Mouse (Mus musculus) limb, embryonic 10.5 days (tissue): ENCODE measurements around the gene Unc5cl. TPM values are rescaled to one million over a fixed set of nuclear protein-coding genes. Genes with fewer than 3 reads are reported as not detected.
"Not testable (repeated sequence)": the region's sequence is repeated elsewhere in the genome, so short reads cannot be mapped to it uniquely, and the experiment has no call there.

ENCODE experiments used
- DNase-seq: peaks from one replicate; pipeline ENCODE4 v3.0.0-alpha.2; 2017; ENCODE audit warnings: low spot score
- H3K27ac ChIP-seq: fragments of 300-500 bp; sonication (generic); 2 replicates; pipeline ENCODE4 v1.5.1; 2016; ENCODE audit warnings: mild to moderate bottlenecking
- H3K27me3 ChIP-seq: fragments of 300-500 bp; sonication (generic); 2 replicates; pipeline ENCODE4 v1.6.1; 2016; ENCODE audit warnings: low read depth, mild to moderate bottlenecking; ENCODE audit not compliant: poor library complexity, severe bottlenecking
- H3K36me3 ChIP-seq: fragments of 300-500 bp; sonication (generic); 2 replicates; pipeline ENCODE4 v1.6.1; 2016; ENCODE audit warnings: mild to moderate bottlenecking, moderate library complexity
- H3K4me1 ChIP-seq: fragments of 300-500 bp; sonication (generic); 2 replicates; pipeline ENCODE4 v1.6.1; 2016
- H3K4me3 ChIP-seq: fragments of 300-500 bp; sonication (generic); 2 replicates; pipeline ENCODE4 v1.5.1; 2016; ENCODE audit warnings: mild to moderate bottlenecking, moderate library complexity
- H3K9me3 ChIP-seq: fragments of 300-500 bp; sonication (generic); replicated peaks from 2 replicates; pipeline ENCODE4 v1.6.1; 2016; ENCODE audit warnings: mild to moderate bottlenecking
- WGBS: fragments of 180-500 bp; shearing (Covaris S2); methylation state at CpG from one replicate; pipeline ENCODE4 v1.1.7; 2016; 5-methylcytosine and 5-hydroxymethylcytosine counted together
- polyA plus RNA-seq: library from polyadenylated mRNA; unstranded; fragments of >200 nt; fragmentation: Nextera tagmentation; extraction: Ambion mirVana; gene quantifications from 2 replicates; pipeline ENCODE4 v1.2.1, GENCODE M21; 2016

The Unc5cl gene
- polyA plus RNA-seq, 1 experiment from 2014 or later, result 0.13 TPM

DNA sequence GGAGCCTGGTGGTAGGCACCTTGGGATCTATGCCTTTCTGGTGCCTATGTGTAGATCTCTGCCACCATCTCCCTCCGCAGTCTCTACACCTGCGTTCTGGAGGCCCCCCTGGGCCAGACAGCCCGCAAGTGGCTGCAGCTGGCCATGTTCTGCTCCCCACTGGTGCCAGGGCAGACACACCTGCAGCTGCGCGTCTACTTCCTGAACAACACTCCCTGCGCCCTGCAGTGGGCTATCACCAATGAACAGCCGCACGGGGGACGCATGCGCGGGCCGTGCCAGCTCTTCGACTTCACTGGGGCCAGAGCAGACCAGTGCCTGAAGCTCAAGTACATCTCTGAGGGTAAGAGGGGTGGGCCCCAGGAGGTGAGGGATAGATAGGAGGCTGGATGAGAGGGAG, 7.4 kb downstream of the Unc5cl start:
- WGBS, result 98% methylated on average over 13 of the region's 13 CpGs

DNA sequence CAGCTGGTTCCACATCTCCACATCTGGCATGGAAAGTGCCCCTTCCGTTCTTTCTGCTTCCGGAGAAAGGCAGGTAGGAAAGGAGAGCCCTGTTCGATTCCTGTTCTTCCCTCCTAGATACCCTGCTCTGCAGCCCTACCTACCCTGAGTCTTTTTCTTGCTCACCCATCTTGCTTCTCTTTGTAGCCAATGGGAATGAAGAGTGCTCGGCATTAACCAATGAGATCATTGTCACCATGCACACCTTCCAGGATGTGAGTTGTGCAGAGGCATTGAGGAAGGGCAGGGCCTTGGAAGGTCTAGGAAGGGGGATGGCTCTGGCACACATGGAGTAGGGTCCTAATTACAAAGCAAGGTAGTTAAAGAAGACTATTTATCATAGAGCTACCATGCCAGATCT, 8.7 kb downstream of the Unc5cl start:
- WGBS, result 95% methylated on average over 4 of the region's 4 CpGs
- H3K36me3 ChIP-seq, result no peaks in the 10 kb centered on the region
- peaks cover 23% of the 10 kb centered on the region for H3K27me3 ChIP-seq
- DNase-seq, result no peak
- no peak overlapping the region for H3K27ac ChIP-seq
- H3K4me3 ChIP-seq, result no peak overlapping the region
- no peaks in the 10 kb centered on the region for H3K9me3 ChIP-seq
- peaks cover 10% of the 10 kb centered on the region for H3K4me1 ChIP-seq

More for the DNA sequence above, 7.4 kb downstream of the Unc5cl start:
- no peaks in the 10 kb centered on the region for H3K9me3 ChIP-seq
- peaks cover 19% of the 10 kb centered on the region for H3K27me3 ChIP-seq
- H3K4me1 ChIP-seq, result peaks cover 6% of the 10 kb centered on the region
- H3K27ac ChIP-seq, result no peak overlapping the region
- H3K4me3 ChIP-seq, result no peak overlapping the region
- DNase-seq, result no peak
- H3K36me3 ChIP-seq, result no peaks in the 10 kb centered on the region

DNA sequence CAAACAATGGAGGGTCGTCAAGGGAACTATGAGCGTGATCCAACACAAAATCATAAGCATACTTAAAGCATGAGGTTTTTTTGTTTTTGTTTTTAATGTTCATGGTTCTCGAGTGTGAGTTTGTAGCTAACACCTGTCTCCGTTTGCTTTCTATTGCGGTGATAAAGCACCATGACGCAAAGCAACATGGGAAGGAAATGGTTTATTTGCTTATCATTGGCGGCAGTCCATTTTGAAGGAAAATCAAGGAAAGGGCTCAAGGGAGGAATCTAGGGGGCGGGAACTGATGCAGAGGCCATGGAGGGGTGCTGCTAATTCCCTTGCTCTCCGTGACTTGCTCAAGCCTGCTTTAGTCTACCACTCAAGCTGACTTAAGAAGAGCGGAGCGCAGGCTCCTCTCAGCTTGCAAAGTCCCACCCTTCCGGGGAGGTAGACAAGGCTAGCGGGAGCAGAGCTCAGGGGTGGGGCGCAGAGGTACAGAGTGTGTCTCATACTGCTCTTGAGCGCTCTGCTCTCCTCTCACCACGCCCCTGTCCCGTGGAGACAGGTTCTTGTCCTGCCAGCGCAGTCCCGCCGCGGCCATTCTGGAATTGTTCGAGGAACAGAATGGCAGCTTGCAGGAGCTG, 12.2 kb downstream of the Unc5cl start:
- H3K27ac ChIP-seq, result no peak overlapping the region
- no peak for DNase-seq
- no peaks in the 10 kb centered on the region for H3K36me3 ChIP-seq
- 35% methylated on average over 22 of the region's 22 CpGs for WGBS
- H3K9me3 ChIP-seq, result no peaks in the 10 kb centered on the region
- peaks cover 23% of the 10 kb centered on the region for H3K27me3 ChIP-seq
- peaks cover 10% of the 10 kb centered on the region for H3K4me1 ChIP-seq
- H3K4me3 ChIP-seq, result peak overlapping the region; percentile 36

DNA sequence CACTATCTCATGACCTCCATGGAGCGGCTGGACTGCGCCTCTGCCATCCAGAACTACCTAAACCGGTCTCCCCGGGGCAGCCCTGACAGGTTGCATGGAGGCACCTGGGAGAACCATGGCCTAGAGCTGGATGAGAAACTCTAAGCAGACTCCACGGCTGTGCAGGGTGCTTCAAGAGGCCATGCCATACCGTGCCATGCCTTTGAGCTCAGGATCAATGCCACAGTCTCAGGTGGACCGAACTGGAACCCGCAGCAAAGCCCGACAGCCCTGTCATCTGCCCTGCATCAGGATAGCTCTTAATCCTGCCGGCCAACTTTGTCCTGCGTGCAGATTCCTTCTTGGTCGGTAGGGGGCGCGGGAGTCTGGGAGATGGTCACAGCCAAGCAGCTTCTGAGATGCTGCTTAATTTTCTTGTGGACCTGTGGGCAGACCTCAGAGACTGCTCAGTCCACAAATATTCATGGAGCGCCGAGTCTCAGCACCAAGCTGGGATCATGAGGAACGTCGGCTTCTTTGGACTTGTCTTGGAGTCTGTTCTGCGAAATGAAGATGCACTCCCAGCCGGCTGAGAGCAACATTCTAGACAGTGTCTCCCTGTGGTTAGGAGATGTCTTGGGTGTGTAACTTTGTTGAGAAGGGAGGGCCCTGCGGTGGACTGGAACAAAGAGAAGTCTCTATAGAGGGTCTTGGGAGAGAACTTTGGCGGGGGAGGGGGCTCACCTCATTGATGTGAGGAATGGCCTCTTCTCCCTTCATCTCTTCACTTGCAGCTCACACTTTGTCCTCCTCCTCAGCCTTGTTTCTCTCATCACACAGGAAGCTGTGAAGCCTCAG, 12.9 kb downstream of the Unc5cl start:
- no peak overlapping the region for H3K27ac ChIP-seq

DNA sequence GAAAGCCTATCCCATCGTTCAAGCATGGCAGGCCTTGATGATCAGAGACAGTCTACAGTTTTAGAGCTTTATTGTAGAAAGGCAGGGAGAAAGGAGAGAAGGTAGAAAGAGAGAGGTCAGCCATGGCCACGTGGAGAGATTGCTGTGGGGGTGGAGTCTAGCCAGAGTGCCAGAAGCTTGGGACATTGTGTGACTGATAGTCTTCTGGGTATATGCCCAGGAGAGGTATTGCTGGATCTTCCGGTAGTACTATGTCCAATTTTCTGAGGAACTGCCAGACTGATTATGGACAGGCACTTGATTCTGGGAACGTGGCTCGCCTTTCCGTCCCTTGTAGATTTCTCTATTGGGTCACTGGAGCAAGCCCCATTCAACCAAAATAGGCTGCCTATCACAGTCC, 19.6 kb downstream of the Unc5cl start:
- H3K36me3 ChIP-seq, H3K4me1 ChIP-seq, H3K4me3 ChIP-seq, DNase-seq, H3K27me3 ChIP-seq, H3K27ac ChIP-seq, H3K9me3 ChIP-seq: not testable (repeated sequence)
- WGBS, result 86% methylated on average over 6 of the region's 6 CpGs

More for the DNA sequence above, 12.9 kb downstream of the Unc5cl start:
- Histone ChIP-seq H3K4me1 (peaks cover 10% of the 10 kb centered on the region), H3K9me3 (no peaks in the 10 kb centered on the region), H3K4me3 (peak overlapping the region; percentile 36), H3K27me3 (peaks cover 23% of the 10 kb centered on the region), H3K36me3 (no peaks in the 10 kb centered on the region)
- 8% methylated on average over 22 of the region's 22 CpGs for WGBS
- DNase-seq, result peak; percentile 92

DNA sequence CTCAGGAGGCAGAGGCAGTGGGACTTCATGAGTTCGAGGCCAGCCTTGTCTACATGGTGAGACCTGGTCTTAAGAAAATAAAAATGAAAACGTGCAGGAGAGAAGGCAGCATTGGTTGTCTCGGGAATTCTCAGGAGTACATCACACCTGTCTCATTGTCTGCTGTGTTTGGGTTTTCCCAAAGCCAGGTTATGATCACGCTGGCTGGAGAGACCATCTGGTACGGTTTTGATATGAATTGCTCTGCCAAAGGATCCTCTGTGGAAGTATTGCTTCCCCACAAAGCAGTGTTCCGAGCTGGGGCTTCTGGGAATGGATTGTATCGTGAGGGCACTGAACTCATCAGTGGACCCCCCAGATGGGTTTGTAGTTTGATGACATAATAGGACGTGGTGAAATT, 20.7 kb downstream of the Unc5cl start:
- no peak for DNase-seq
- no peaks in the 10 kb centered on the region for H3K27me3 ChIP-seq
- H3K9me3 ChIP-seq, result no peaks in the 10 kb centered on the region
- 84% methylated on average over 8 of the region's 8 CpGs for WGBS
- H3K4me3 ChIP-seq, result no peak overlapping the region
- no peak overlapping the region for H3K27ac ChIP-seq
- H3K36me3 ChIP-seq, result no peaks in the 10 kb centered on the region
- H3K4me1 ChIP-seq, result no peaks in the 10 kb centered on the region

DNA sequence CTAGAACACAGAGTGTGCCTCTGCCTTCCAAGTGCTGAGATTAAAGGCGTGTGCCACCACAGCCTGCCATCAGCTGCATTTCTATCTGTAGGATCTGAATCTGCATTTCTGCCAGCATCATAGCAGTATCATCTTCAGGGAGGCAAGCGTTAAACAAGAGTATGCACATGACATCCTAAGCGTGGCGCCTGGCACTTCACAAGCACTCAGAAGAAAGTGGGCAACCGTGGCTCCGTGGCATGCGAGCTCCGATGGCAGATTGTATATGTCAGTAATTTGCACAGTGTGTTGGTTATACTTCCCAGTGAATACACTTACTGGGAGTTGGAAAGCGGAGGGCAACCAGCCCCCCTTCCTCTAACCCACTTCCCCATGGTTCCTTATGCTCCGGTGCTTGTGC, 25.3 kb downstream of the Unc5cl start:
- Histone ChIP-seq H3K9me3 (no peaks in the 10 kb centered on the region), H3K4me3 (no peak overlapping the region), H3K27me3 (no peaks in the 10 kb centered on the region), H3K36me3 (no peaks in the 10 kb centered on the region), H3K27ac (no peak overlapping the region), H3K4me1 (no peaks in the 10 kb centered on the region)
- no peak for DNase-seq
- 88% methylated on average over 10 of the region's 10 CpGs for WGBS

DNA sequence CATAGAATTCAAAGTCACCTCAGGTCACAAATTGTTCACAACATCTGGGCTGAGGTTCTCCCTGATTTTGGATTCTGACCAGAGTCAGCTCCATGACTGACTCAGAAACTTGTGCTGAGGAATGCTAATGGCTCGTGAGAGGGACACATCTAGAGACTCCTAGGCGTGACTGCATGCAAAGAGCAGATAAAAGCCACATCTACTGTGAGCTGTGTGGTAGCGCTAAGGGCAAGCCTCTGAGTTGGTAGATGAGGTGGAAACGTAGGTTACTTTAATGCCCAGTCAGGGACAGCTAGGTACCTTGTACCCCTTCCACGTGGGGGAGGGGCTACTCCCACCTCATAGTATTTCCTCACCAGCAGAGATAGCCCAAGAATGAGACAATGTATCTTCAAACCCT, 29.1 kb downstream of the Unc5cl start:
- WGBS, result 94% methylated on average over 5 of the region's 5 CpGs
- Histone ChIP-seq H3K36me3 (no peaks in the 10 kb centered on the region), H3K4me1 (no peaks in the 10 kb centered on the region)

DNA sequence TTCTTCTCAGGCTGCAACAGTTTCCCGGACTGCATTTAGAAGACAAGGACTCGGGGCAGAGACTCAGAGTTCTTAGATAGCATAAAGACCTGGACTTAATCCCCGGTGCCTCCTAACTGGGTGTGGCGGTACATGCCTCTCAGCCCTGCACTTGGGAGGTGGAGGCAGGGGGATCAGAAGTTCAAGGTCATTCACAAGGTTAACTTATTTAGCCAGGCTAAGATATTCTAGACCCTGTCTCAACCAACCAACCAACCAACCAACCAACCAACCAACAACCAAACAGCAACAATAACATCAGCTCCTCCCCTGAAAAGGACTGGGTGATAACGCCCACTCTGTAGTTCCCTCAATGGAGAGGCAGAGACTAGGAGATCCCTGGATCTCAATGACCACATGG, 29.5 kb downstream of the Unc5cl start:
- no peak for DNase-seq
- no peaks in the 10 kb centered on the region for H3K9me3 ChIP-seq
- H3K27me3 ChIP-seq, result no peaks in the 10 kb centered on the region
- no peak overlapping the region for H3K4me3 ChIP-seq
- WGBS, result 91% methylated on average over 5 of the region's 5 CpGs
- no peak overlapping the region for H3K27ac ChIP-seq
- H3K36me3 ChIP-seq, result no peaks in the 10 kb centered on the region
- H3K4me1 ChIP-seq, result no peaks in the 10 kb centered on the region

More for the DNA sequence above, 29.1 kb downstream of the Unc5cl start:
- Histone ChIP-seq H3K27me3 (no peaks in the 10 kb centered on the region), H3K27ac (no peak overlapping the region), H3K9me3 (no peaks in the 10 kb centered on the region), H3K4me3 (no peak overlapping the region)
- DNase-seq, result no peak

DNA sequence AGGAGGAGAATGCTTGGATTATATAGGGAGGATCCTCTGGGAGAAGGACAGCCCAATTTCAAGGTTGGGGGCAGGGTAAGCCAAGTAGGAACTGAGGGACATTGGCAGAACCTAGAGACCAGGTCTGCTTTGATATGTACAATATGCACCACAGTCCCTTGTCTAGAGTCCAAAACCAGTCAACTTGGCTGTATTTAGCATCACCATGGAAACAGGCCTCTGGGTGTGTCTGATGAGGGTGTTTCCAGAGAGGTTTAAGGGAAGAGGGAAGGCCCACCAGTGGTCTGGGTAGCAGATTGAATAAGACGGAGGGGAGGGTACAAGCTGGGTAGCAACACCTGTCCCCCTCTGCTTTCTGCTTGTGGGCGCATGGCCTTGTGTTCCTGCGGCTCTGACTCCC, 34.8 kb downstream of the Unc5cl start:
- no peaks in the 10 kb centered on the region for H3K27me3 ChIP-seq
- peaks cover 5% of the 10 kb centered on the region for H3K4me1 ChIP-seq
- WGBS, result 93% methylated on average over 3 of the region's 3 CpGs
- H3K4me3 ChIP-seq, result no peak overlapping the region
- H3K36me3 ChIP-seq, result no peaks in the 10 kb centered on the region
- no peak for DNase-seq
- no peaks in the 10 kb centered on the region for H3K9me3 ChIP-seq
- no peak overlapping the region for H3K27ac ChIP-seq

DNA sequence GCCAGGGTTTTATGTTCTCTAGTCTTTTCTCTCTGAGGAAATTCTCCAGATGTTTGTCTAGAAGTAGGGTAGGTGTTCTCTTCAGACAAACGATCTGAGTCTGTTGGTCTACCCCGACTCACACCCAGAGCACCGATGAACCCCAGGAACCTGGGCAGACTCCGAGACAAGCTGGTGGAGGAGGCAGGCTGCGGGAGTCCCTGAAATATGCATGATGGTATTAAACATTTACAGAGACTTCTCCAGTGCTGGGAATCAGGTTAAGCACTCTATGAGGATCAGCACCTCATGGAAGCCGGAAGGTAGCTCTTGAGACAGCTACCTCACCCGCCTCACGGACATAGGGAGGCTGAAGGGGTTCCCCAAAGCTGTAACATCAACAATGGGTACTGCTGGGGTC, 37.9 kb downstream of the Unc5cl start:
- Histone ChIP-seq H3K4me1 (peaks cover 5% of the 10 kb centered on the region), H3K27ac (no peak overlapping the region), H3K27me3 (no peaks in the 10 kb centered on the region), H3K4me3 (no peak overlapping the region), H3K36me3 (no peaks in the 10 kb centered on the region), H3K9me3 (no peaks in the 10 kb centered on the region)
- 94% methylated on average over 8 of the region's 8 CpGs for WGBS
- no peak for DNase-seq

DNA sequence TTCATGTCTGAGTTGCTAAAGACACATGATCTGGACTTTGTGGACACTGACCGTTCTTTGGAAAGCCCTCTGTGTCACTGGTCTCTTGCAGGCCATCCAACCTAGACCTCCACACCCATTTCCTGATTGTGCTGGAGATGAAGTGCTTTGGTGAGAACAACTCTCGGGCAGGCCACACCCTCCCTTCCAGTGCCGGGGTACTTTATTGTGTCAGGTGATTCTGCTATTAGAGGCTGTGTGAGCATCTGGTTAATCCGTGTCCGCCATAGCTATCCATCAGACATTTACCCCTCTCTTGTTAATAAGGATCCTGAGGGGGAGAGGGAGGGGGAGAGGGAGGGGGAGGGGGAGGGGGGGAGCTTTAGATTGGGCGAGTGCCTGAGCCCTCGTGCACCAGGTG, 38.9 kb downstream of the Unc5cl start:
- H3K27me3 ChIP-seq, result no peaks in the 10 kb centered on the region
- no peak for DNase-seq
- H3K9me3 ChIP-seq, result no peaks in the 10 kb centered on the region
- peaks cover 5% of the 10 kb centered on the region for H3K4me1 ChIP-seq
- no peak overlapping the region for H3K4me3 ChIP-seq
- whole genome bisulfite sequencing, result 55% methylated on average over 7 of the region's 7 CpGs
- H3K36me3 ChIP-seq, result no peaks in the 10 kb centered on the region
- no peak overlapping the region for H3K27ac ChIP-seq

DNA sequence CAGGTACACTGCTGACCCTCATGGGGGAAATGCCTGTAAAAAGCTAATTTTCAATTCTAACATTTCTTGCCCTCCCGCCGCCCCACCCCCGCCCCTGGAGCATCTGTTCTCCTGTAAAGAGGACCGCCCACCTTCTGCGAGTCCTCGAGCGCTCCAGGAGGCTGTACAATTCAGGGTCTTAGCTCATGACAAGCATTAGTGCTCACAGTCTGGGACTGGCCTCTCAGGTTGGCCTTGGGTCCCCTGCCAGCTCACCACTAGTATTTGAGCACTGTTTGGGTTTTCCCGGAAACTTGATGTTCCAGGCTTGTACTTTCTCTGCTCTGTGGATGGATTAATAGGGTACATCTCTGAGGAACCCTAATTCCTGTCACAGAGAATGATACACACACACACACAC, 39.3 kb downstream of the Unc5cl start:
- peaks cover 5% of the 10 kb centered on the region for H3K4me1 ChIP-seq
- H3K36me3 ChIP-seq, result no peaks in the 10 kb centered on the region
- WGBS, result 66% methylated on average over 8 of the region's 8 CpGs
- no peak for DNase-seq
- H3K9me3 ChIP-seq, result no peaks in the 10 kb centered on the region
- no peaks in the 10 kb centered on the region for H3K27me3 ChIP-seq
- no peak overlapping the region for H3K4me3 ChIP-seq
- H3K27ac ChIP-seq, result no peak overlapping the region
